Mouse (Mus musculus): ENCODE measurements around the gene Pcsk6. TPM values are rescaled to one million over a fixed set of nuclear protein-coding genes. Genes with fewer than 3 reads are reported as not detected.

Gene Pcsk6
- polyA plus RNA-seq, 1 experiment = not detected

- H3K27ac ChIP-seq (ENCODE audit: insufficient read depth, low read depth, low read length) = no peak overlapping the region
- no peaks in the 10 kb centered on the region for H3K4me1 ChIP-seq (ENCODE audit: control insufficient read depth, insufficient read depth, low read length)
- no peak for TF ChIP-seq CTCF (IDR thresholded peaks at IDR 0.05; ENCODE audit: low read depth, low read length)
- TF ChIP-seq POLR2A (IDR thresholded peaks at IDR 0.05; ENCODE audit: borderline replicate concordance, low read depth, low read length) = no peak
- H3K4me3 ChIP-seq (ENCODE audit: insufficient read depth, low read length) = peak overlapping the region; percentile 30; the same call in 1 of the 2 replicates
These were observed 1.1 kb downstream of the Pcsk6 start for GRCm38 (mm10) chr7:65862473-65863176.

DNA sequence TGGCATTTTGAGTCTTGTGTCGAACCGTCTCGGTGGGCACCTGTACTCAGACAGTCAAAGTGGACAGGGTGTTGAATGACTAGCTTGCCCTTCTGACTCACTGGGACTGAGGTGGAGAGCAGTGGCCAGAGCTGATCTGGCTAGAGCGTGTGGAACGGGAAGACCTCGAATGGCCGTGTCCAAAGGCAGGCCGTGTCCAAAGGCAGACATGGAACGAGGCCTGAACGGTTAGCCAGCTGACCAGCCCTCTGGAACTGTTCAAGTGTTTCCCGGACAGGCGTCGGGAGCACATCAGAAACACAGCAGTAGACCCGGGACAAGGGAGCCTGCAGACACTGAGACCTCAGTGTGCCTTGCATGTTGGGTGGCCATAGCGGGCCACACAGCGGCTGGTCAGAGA is 7.6 kb downstream of the Pcsk6 start:
- H3K4me1 ChIP-seq (ENCODE audit: control insufficient read depth, insufficient read depth, low read length) = no peaks in the 10 kb centered on the region
- H3K27ac ChIP-seq (ENCODE audit: insufficient read depth, low read depth, low read length) = no peak overlapping the region
- no peak for TF ChIP-seq CTCF (IDR thresholded peaks at IDR 0.05; ENCODE audit: low read depth, low read length)
- no peak for TF ChIP-seq POLR2A (IDR thresholded peaks at IDR 0.05; ENCODE audit: borderline replicate concordance, low read depth, low read length)
- H3K4me3 ChIP-seq (ENCODE audit: insufficient read depth, low read length) = no peak overlapping the region

GRCm38 (mm10) chr7:65869794-65870193 is 8.3 kb downstream of the Pcsk6 start:
- H3K4me3 ChIP-seq (ENCODE audit: insufficient read depth, low read length) = no peak overlapping the region
- H3K4me1 ChIP-seq (ENCODE audit: control insufficient read depth, insufficient read depth, low read length) = no peaks in the 10 kb centered on the region
- H3K27ac ChIP-seq (ENCODE audit: insufficient read depth, low read depth, low read length) = no peak overlapping the region
- TF ChIP-seq POLR2A (IDR thresholded peaks at IDR 0.05; ENCODE audit: borderline replicate concordance, low read depth, low read length) (no peak), CTCF (IDR thresholded peaks at IDR 0.05; ENCODE audit: low read depth, low read length) (no peak)

- Histone ChIP-seq H3K4me1 (ENCODE audit: control insufficient read depth, insufficient read depth, low read length) (no peaks in the 10 kb centered on the region), H3K4me3 (ENCODE audit: insufficient read depth, low read length) (no peak overlapping the region), H3K27ac (ENCODE audit: insufficient read depth, low read depth, low read length) (no peak overlapping the region)
- TF ChIP-seq CTCF (IDR thresholded peaks at IDR 0.05; ENCODE audit: low read depth, low read length) (no peak), POLR2A (IDR thresholded peaks at IDR 0.05; ENCODE audit: borderline replicate concordance, low read depth, low read length) (no peak)
These were observed 8.7 kb downstream of the Pcsk6 start for GRCm38 (mm10) chr7:65870227-65870626.

GRCm38 (mm10) chr7:65870928-65871580 is 9.5 kb downstream of the Pcsk6 start:
- no peak for TF ChIP-seq POLR2A (IDR thresholded peaks at IDR 0.05; ENCODE audit: borderline replicate concordance, low read depth, low read length)
- no peak for TF ChIP-seq CTCF (IDR thresholded peaks at IDR 0.05; ENCODE audit: low read depth, low read length)
- Histone ChIP-seq H3K27ac (ENCODE audit: insufficient read depth, low read depth, low read length) (no peak overlapping the region), H3K4me1 (ENCODE audit: control insufficient read depth, insufficient read depth, low read length) (no peaks in the 10 kb centered on the region), H3K4me3 (ENCODE audit: insufficient read depth, low read length) (no peak overlapping the region)

DNA sequence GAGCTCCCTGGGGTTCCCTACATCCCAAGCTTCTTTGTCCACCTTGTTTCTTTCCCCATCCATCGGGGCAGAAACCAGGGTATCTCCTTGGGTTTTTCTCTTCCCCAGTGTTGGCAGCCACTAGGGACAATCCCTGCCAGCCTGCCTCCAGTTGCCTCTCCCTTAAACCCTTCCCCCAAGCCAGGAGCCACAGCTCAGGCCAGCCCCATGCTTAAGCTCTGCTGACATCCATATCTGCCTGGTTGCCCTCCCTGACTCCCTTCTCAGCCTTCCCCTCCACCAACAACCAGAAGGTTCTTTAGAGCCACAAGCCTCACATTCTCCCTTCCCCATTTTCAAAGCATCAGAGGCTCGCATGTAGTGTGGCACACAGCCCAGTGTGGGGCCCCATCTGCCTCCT is 10.3 kb downstream of the Pcsk6 start:
- no peaks in the 10 kb centered on the region for H3K4me1 ChIP-seq (ENCODE audit: control insufficient read depth, insufficient read depth, low read length)
- TF ChIP-seq CTCF (IDR thresholded peaks at IDR 0.05; ENCODE audit: low read depth, low read length) (no peak), POLR2A (IDR thresholded peaks at IDR 0.05; ENCODE audit: borderline replicate concordance, low read depth, low read length) (no peak)
- H3K27ac ChIP-seq (ENCODE audit: insufficient read depth, low read depth, low read length) = no peak overlapping the region
- no peak overlapping the region for H3K4me3 ChIP-seq (ENCODE audit: insufficient read depth, low read length)

DNA sequence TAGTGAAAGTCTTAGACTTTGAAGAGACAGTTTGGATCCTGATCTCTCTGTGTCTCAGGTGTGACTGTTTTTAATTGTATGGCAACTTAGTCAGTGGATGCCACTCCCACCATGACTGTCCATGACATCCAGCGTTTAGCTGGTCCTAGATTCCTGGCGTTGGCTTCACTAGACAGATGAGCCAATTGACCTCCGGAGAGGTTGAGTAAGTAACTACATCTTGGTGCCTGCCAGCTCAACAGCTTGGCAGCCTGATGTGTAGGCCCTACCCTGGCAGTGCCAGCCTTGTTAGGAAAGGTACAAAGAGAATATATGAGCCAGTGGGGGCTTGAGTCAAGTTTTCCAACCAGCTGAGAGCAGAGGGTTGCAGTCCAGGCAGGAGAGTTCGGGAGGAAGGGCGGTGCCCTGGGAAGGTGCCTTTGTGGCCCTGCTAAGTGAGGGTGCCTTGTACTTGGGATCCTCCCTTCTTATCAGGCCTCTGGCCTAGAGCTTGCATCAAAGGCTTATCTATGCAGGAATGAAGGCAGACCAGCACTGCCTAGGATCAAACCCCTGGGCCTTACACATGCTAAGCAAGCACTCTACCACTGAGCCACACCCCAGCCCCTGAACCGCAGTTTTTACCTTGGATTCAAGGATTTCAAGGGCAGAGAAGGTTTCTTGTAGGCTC is 11.8 kb downstream of the Pcsk6 start:
- Histone ChIP-seq H3K4me1 (ENCODE audit: control insufficient read depth, insufficient read depth, low read length) (peaks cover 2% of the 10 kb centered on the region; the same call in 1 of the 2 replicates), H3K27ac (ENCODE audit: insufficient read depth, low read depth, low read length) (no peak overlapping the region), H3K4me3 (ENCODE audit: insufficient read depth, low read length) (no peak overlapping the region)
- TF ChIP-seq CTCF (IDR thresholded peaks at IDR 0.05; ENCODE audit: low read depth, low read length) (no peak), POLR2A (IDR thresholded peaks at IDR 0.05; ENCODE audit: borderline replicate concordance, low read depth, low read length) (no peak)

- Histone ChIP-seq H3K4me3 (ENCODE audit: insufficient read depth, low read length) (no peak overlapping the region), H3K27ac (ENCODE audit: insufficient read depth, low read depth, low read length) (no peak overlapping the region), H3K4me1 (ENCODE audit: control insufficient read depth, insufficient read depth, low read length) (peaks cover 2% of the 10 kb centered on the region; the same call in 1 of the 2 replicates)
- no peak for TF ChIP-seq POLR2A (IDR thresholded peaks at IDR 0.05; ENCODE audit: borderline replicate concordance, low read depth, low read length)
- no peak for TF ChIP-seq CTCF (IDR thresholded peaks at IDR 0.05; ENCODE audit: low read depth, low read length)
These were observed 12.4 kb downstream of the Pcsk6 start for GRCm38 (mm10) chr7:65873902-65874301.

GRCm38 (mm10) chr7:65876596-65876995 is 15.1 kb downstream of the Pcsk6 start:
- H3K4me3 ChIP-seq (ENCODE audit: insufficient read depth, low read length) = no peak overlapping the region
- H3K27ac ChIP-seq (ENCODE audit: insufficient read depth, low read depth, low read length) = no peak overlapping the region
- TF ChIP-seq POLR2A (IDR thresholded peaks at IDR 0.05; ENCODE audit: borderline replicate concordance, low read depth, low read length) (no peak), CTCF (IDR thresholded peaks at IDR 0.05; ENCODE audit: low read depth, low read length) (no peak)
- peaks cover 2% of the 10 kb centered on the region; the same call in 1 of the 2 replicates for H3K4me1 ChIP-seq (ENCODE audit: control insufficient read depth, insufficient read depth, low read length)

- H3K4me3 ChIP-seq (ENCODE audit: insufficient read depth, low read length) = no peak overlapping the region
- TF ChIP-seq CTCF (IDR thresholded peaks at IDR 0.05; ENCODE audit: low read depth, low read length) (no peak), POLR2A (IDR thresholded peaks at IDR 0.05; ENCODE audit: borderline replicate concordance, low read depth, low read length) (no peak)
These were observed 16.7 kb downstream of the Pcsk6 start for GRCm38 (mm10) chr7:65878234-65878633.

More at GRCm38 (mm10) chr7:65878234-65878633, 16.7 kb downstream of the Pcsk6 start:
- Histone ChIP-seq H3K4me1 (ENCODE audit: control insufficient read depth, insufficient read depth, low read length) (peaks cover 2% of the 10 kb centered on the region; the same call in 1 of the 2 replicates), H3K27ac (ENCODE audit: insufficient read depth, low read depth, low read length) (no peak overlapping the region)

Data from bone marrow macrophage, adult 2 months (primary cell).